Mouse (Mus musculus) MEL (cell line): ENCODE measurements at regions not wholly inside any gene's neighbourhood (a gene's known extent, or its start where the extent isn't known, plus 50 kb on each side); places are given as distances from the start of the nearest gene placed in this dataset.

ENCODE experiments used
- DNase-seq: peaks from one replicate; pipeline ENCODE4 v3.0.0; 2011; ENCODE audit warnings: low read depth, low spot score
- H3K27ac ChIP-seq: 2 replicates; pipeline ENCODE4 v1.5.1; 2012; ENCODE audit warnings: low read depth, mild to moderate bottlenecking, control low read depth, low read length, moderate library complexity; ENCODE audit not compliant: control insufficient read depth
- H3K27me3 ChIP-seq, 2 experiments: fragments of 150-350 bp in 1 of 2; sonication (generic) in 1 of 2; 2 replicates each; pipeline ENCODE4 v1.6.1; 2012; ENCODE audit warnings: low read length in 2 of 2, mild to moderate bottlenecking in 2 of 2, improper control_type of control experiment in 1 of 2, moderate library complexity in 1 of 2; ENCODE audit not compliant: insufficient read depth in 2 of 2, control insufficient read depth in 1 of 2
- H3K36me3 ChIP-seq, 2 experiments: 2 replicates each; pipeline ENCODE4 v1.6.1; 2012 to 2014; ENCODE audit warnings: low read length in 2 of 2, improper control_type of control experiment in 1 of 2, inconsistent platforms in 1 of 2, mild to moderate bottlenecking in 1 of 2; ENCODE audit not compliant: insufficient read depth in 2 of 2, control insufficient read depth in 1 of 2
- H3K4me1 ChIP-seq, 2 experiments: fragments of 150-350 bp in 1 of 2; sonication (generic) in 1 of 2; 2 replicates each; pipeline ENCODE4 v1.6.1; 2012; ENCODE audit warnings: low read length in 2 of 2, improper control_type of control experiment in 1 of 2, mild to moderate bottlenecking in 1 of 2; ENCODE audit not compliant: insufficient read depth in 2 of 2, control insufficient read depth in 1 of 2
- H3K4me3 ChIP-seq, 2 experiments: fragments of 150-350 bp in 1 of 2; sonication (generic) in 1 of 2; 2 replicates each; pipeline ENCODE4 v1.5.1; 2012; ENCODE audit warnings: low read depth in 2 of 2, low read length in 2 of 2, mild to moderate bottlenecking in 2 of 2, moderate library complexity in 2 of 2, control low read depth in 1 of 2, improper control_type of control experiment in 1 of 2; ENCODE audit not compliant: control insufficient read depth in 1 of 2, insufficient read depth in 1 of 2
- H3K79me2 ChIP-seq: 2 replicates; pipeline ENCODE4 v1.6.1; 2012; ENCODE audit warnings: mild to moderate bottlenecking, low read length, moderate library complexity; ENCODE audit not compliant: control insufficient read depth, poor library complexity, insufficient read depth
- H3K9ac ChIP-seq: 2 replicates; pipeline ENCODE4 v1.6.1; 2012; ENCODE audit warnings: low read depth, mild to moderate bottlenecking, control low read depth, low read length, moderate library complexity; ENCODE audit not compliant: control insufficient read depth, poor library complexity, severe bottlenecking
- H3K9me3 ChIP-seq: fragments of 150-350 bp; sonication (generic); replicated peaks from 2 replicates; pipeline ENCODE4 v1.6.1; 2012; ENCODE audit warnings: mild to moderate bottlenecking, low read length, improper control_type of control experiment, moderate library complexity; ENCODE audit not compliant: insufficient read depth
- E2F4 ChIP-seq: IDR thresholded peaks from 2 replicates; pipeline ENCODE4 v1.6.1; 2011; ENCODE audit warnings: low read depth, low read length, improper control_type of control experiment, borderline replicate concordance
- ETS1 ChIP-seq: IDR thresholded peaks from 2 replicates; pipeline ENCODE4 v1.6.1; 2012; ENCODE audit warnings: low read depth, mild to moderate bottlenecking, inconsistent platforms, low read length, improper control_type of control experiment, moderate library complexity
- HCFC1 ChIP-seq: IDR thresholded peaks from 2 replicates; pipeline ENCODE4 v1.6.1; 2012; ENCODE audit warnings: low read depth, mild to moderate bottlenecking, inconsistent platforms, low read length, improper control_type of control experiment, moderate library complexity
- KAT2A ChIP-seq: conservative IDR thresholded peaks from 2 replicates; pipeline ENCODE4 v1.6.1; 2012; ENCODE audit warnings: low read depth, low read length, improper control_type of control experiment, inconsistent platforms
- MAFK ChIP-seq: IDR thresholded peaks from 2 replicates; pipeline ENCODE4 v1.6.1; 2011; ENCODE audit warnings: low read depth, mild to moderate bottlenecking, low read length, improper control_type of control experiment, borderline replicate concordance
- MEF2A ChIP-seq: IDR thresholded peaks from 2 replicates; pipeline ENCODE4 v1.6.1; 2014; ENCODE audit warnings: low read depth, mild to moderate bottlenecking, inconsistent platforms, low read length, improper control_type of control experiment; ENCODE audit not compliant: poor library complexity, insufficient replicate concordance, severe bottlenecking; ENCODE audit errors: extremely low read depth
- MXI1 ChIP-seq: IDR thresholded peaks from 2 replicates; pipeline ENCODE4 v1.6.1; 2011; ENCODE audit warnings: mild to moderate bottlenecking, low read depth, low read length, improper control_type of control experiment
- MYB ChIP-seq: IDR thresholded peaks from 2 replicates; pipeline ENCODE4 v1.6.1; 2011; ENCODE audit warnings: mild to moderate bottlenecking, low read depth, low read length, improper control_type of control experiment
- POLR2AphosphoS5 ChIP-seq: IDR thresholded peaks from 2 replicates; pipeline ENCODE4 v1.6.1; 2012; ENCODE audit warnings: low read depth, borderline replicate concordance, mild to moderate bottlenecking, inconsistent platforms, low read length, moderate library complexity, mixed read lengths
- RAD21 ChIP-seq: IDR thresholded peaks from 2 replicates; pipeline ENCODE4 v1.6.1; 2011; ENCODE audit warnings: mild to moderate bottlenecking, low read depth, low read length, improper control_type of control experiment
- TAL1 ChIP-seq: IDR thresholded peaks from 2 replicates; pipeline ENCODE4 v1.6.1; 2012; ENCODE audit warnings: mild to moderate bottlenecking, inconsistent platforms, low read length, moderate library complexity, mixed read lengths
- UBTF ChIP-seq: IDR thresholded peaks from 2 replicates; pipeline ENCODE4 v1.6.1; 2012; ENCODE audit warnings: low read depth, mild to moderate bottlenecking, inconsistent platforms, low read length, improper control_type of control experiment, moderate library complexity, borderline replicate concordance; ENCODE audit not compliant: insufficient read depth
- USF1 ChIP-seq: IDR thresholded peaks from 2 replicates; pipeline ENCODE4 v1.6.1; 2014; ENCODE audit warnings: low read depth, mild to moderate bottlenecking, inconsistent platforms, low read length, improper control_type of control experiment, moderate library complexity
- ZC3H11A ChIP-seq: IDR thresholded peaks from 2 replicates; pipeline ENCODE4 v1.6.1; 2012; ENCODE audit warnings: low read depth, mild to moderate bottlenecking, inconsistent platforms, low read length, improper control_type of control experiment
- ZMIZ1 ChIP-seq: IDR thresholded peaks from 2 replicates; pipeline ENCODE4 v1.6.1; 2012; ENCODE audit warnings: low read depth, mild to moderate bottlenecking, inconsistent platforms, low read length, improper control_type of control experiment, moderate library complexity
- ZNF384 ChIP-seq: IDR thresholded peaks from 2 replicates; pipeline ENCODE4 v1.6.1; 2012; ENCODE audit warnings: low read depth, mild to moderate bottlenecking, inconsistent platforms, low read length, improper control_type of control experiment

- no peak for TF ChIP-seq POLR2AphosphoS5
- TF ChIP-seq ZMIZ1 = no peak
- no peak for TF ChIP-seq MAFK
- TF ChIP-seq UBTF = no peak
- TF ChIP-seq KAT2A = no peak
- TF ChIP-seq E2F4 = no peak
- no peak for TF ChIP-seq TAL1
- TF ChIP-seq RAD21 = no peak
- no peak for TF ChIP-seq MYB
- no peak for TF ChIP-seq ZC3H11A
- Histone ChIP-seq H3K79me2 (no peaks in the 10 kb centered on the region), H3K27me3 (no peaks in the 10 kb centered on the region), H3K27ac (no peak overlapping the region), H3K4me1 (peaks cover 0 to 5% of the 10 kb centered on the region in 2 experiments; a peak in 2 of 4 replicates), H3K36me3 (no peaks in the 10 kb centered on the region; a peak in 2 of 4 replicates), H3K9ac (no peak overlapping the region), H3K9me3 (no peaks in the 10 kb centered on the region), H3K4me3 (no peak overlapping the region)
- DNase-seq = no peak
These were observed 102.1 kb upstream of the Rap1b start for GRCm38 (mm10) chr10:117947911-117948310.

GRCm38 (mm10) chr10:117952116-117953025, 106.5 kb upstream of the Rap1b start:
- Histone ChIP-seq H3K27me3 (no peaks in the 10 kb centered on the region), H3K79me2 (no peaks in the 10 kb centered on the region), H3K9ac (no peak overlapping the region), H3K36me3 (no peaks in the 10 kb centered on the region), H3K4me3 (no peak overlapping the region), H3K9me3 (no peaks in the 10 kb centered on the region), H3K4me1 (no peaks in the 10 kb centered on the region), H3K27ac (no peak overlapping the region)
- no peak for TF ChIP-seq USF1
- TF ChIP-seq HCFC1 = no peak
- no peak for TF ChIP-seq ETS1
- TF ChIP-seq MEF2A = no peak
- TF ChIP-seq MXI1 = no peak
- no peak for TF ChIP-seq ZNF384
- TF ChIP-seq UBTF = no peak
- no peak for TF ChIP-seq ZMIZ1
- DNase-seq = no peak
